Mouse (Mus musculus): ENCODE data around the gene Itga2. TPM values are rescaled to one million over a fixed set of nuclear protein-coding genes. Genes with fewer than 3 reads are reported as not detected.
A peak's percentile ranks its signal among the peaks of the same experiment; 100 is the strongest.

Gene Itga2
- total RNA-seq, 2 experiments from 2014 or later = 1.1 to 5.6 TPM

- peak; percentile 16 to 35 for DNase-seq
These were observed 113.4 kb downstream of the Itga2 start for GRCm38 (mm10) chr13:114818513-114818912.

DNA sequence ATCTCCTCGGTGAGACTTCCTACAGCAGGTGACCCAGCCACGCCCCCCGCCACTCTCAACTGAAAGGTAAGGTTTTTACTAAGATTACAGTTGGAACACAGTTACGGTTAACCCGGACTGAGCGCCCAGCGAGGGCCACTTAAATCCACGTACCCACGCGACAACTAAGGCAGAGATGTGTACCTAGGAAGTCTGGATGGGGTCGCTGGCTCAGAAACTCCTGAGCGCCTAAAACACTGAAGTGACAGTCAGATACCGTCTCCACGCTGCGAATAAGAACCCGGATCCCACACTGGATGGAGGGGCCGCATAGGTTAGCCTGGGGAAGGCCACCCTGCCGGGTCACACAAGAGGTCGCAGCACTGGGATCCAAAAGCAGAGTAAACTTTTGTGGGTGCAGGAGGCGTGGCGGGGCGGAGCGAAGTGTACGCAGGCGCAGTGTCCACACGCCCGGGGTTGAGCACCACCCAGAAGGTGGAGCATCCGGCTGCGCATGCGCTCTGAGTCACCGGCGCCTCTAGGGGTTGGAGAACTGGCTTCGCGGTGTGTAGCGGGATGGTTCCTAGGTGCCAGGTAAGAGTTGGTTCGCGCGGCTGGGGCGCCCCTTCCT lies 114.0 kb downstream of the Itga2 start, which contains the start of gene Mocs2:
Mocs2 (plus strand) TSS at position 486 of the 610 bp plus-strand sequence.
- peak; percentile 97 to 99 for DNase-seq

DNA sequence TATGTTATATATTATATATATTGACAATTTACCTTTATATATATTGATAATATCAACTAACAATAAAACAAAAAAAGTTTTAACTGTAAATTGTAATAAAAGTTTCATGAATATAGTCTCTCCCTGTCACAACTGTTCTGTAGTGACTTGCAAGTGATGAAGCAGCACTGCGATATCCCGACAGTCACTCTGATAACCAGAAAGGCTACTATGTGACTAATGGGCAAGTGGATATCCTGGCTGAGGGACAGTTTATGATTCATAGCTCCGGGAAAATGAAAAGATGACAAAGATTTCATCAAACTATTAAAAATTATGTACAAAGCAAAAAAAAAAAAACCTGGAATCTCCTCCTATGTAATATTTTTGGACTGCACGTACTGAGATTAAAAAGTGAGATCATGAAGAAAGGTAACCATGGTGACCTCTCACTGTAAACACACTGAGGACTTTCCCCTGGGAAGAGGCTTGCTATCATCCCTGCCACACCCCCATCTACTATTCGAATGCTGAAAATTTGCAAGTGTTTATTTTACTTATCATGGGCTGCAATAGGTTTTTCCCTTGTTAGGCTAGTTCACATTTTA lies 122.2 kb downstream of the Itga2 start:
- DNase-seq = peak in 1 of 2 experiments; percentile 11

DNA sequence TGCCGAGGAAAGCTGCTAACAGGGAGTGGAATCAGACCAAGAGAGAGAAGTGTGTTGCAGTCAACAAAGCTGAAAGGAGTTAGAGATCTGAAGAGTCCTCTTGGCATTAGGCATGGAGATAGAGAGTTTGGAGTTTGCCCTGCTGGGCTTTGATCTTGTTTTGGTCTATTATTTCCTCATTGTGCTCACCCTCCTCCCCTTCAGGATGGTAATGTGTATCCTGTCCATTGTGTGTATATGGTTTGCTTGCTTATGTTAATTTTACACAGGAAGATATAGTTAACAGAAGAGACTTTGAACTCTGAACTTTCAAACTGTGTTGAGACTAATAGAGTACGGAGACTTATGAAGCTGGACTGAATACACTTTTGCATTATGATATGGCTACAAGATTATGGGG lies 128.9 kb downstream of the Itga2 start:
- no peak for DNase-seq

DNA sequence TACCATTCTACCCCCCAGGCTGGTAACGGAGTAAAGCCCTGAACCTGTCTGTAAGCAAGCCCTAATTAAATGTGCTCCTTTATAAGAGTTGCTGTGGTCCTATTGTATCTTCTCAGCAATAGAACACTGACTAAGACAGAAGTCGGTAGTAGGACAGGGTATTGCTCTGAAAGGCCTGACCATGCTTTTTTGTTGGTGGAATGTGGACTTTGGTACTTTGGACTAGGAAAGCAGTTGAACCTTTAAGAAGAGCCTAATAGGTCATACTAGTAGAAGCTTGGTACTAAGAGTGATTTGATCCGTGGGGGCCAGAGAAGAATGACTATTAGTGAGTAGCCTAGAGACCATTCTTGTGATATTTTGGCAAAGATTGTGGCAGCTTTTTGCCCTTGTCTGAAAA lies 130.0 kb downstream of the Itga2 start:
- no peak for DNase-seq

GRCm38 (mm10) chr13:114793250-114794030 lies 138.5 kb downstream of the Itga2 start:
- peak; percentile 47 to 65 for DNase-seq

- DNase-seq = peak in 1 of 2 experiments; percentile 36
These were observed 140.4 kb downstream of the Itga2 start for GRCm38 (mm10) chr13:114791511-114791910.

Other genes starting within 250 kb of the Itga2 start
- 100 to 1,000 TPM; 152 to 180 TPM for gene Mocs2, start 113.9 kb downstream of the Itga2 start, total RNA-seq (2021)
- 10 to 100 TPM; 28.3 to 31.6 TPM for gene Pelo, start 158.1 kb upstream of the Itga2 start, total RNA-seq (2021)
- 10 to 100 TPM in 1 of 2 experiments, 1 to 10 TPM in 1; 9.9 to 12.9 TPM for gene Gm49395, start 169.8 kb upstream of the Itga2 start, total RNA-seq (2021)
- 10 to 100 TPM; 30.2 to 31.9 TPM for gene Itga1, start 169.9 kb upstream of the Itga2 start, total RNA-seq (2021)